Mouse (Mus musculus) embryonic facial prominence, embryonic 13.5 days (tissue): ENCODE measurements at regions not wholly inside any gene's neighbourhood (a gene's known extent, or its start where the extent isn't known, plus 50 kb on each side); places are given as distances from the start of the nearest gene placed in this dataset.

Experiments
- ATAC-seq: fragments of 200-750 bp; cut with Nextera tagmentation; 2 replicates; pipeline ENCODE4 v1.8.0; 2017; ENCODE audit warnings: low read depth; ENCODE audit not compliant: insufficient number of reproducible peaks, insufficient read depth, low FRiP score, low TSS enrichment
- H3K27ac ChIP-seq: fragments of 300-500 bp; sonication (generic); 2 replicates; pipeline ENCODE4 v1.5.1; 2015; ENCODE audit warnings: moderate library complexity, mild to moderate bottlenecking, inconsistent platforms
- H3K27me3 ChIP-seq: fragments of 300-500 bp; sonication (generic); 2 replicates; pipeline ENCODE4 v1.6.1; 2015; ENCODE audit warnings: mild to moderate bottlenecking, inconsistent platforms
- H3K36me3 ChIP-seq: fragments of 300-500 bp; sonication (generic); 2 replicates; pipeline ENCODE4 v1.6.1; 2015; ENCODE audit warnings: mild to moderate bottlenecking, inconsistent platforms
- H3K4me1 ChIP-seq: fragments of 300-500 bp; sonication (generic); 2 replicates; pipeline ENCODE4 v1.6.1; 2015; ENCODE audit warnings: inconsistent platforms
- H3K4me2 ChIP-seq: fragments of 300-500 bp; sonication (generic); 2 replicates; pipeline ENCODE4 v1.6.1; 2015; ENCODE audit warnings: moderate library complexity, mild to moderate bottlenecking, inconsistent platforms
- H3K4me3 ChIP-seq: fragments of 300-500 bp; sonication (generic); 2 replicates; pipeline ENCODE4 v1.5.1; 2015; ENCODE audit warnings: mild to moderate bottlenecking, inconsistent platforms
- H3K9ac ChIP-seq: fragments of 300-500 bp; sonication (generic); 2 replicates; pipeline ENCODE4 v1.6.1; 2015; ENCODE audit warnings: mild to moderate bottlenecking, inconsistent platforms
- H3K9me3 ChIP-seq: fragments of 300-500 bp; sonication (generic); 2 replicates; pipeline ENCODE4 v1.6.1; 2016; ENCODE audit warnings: inconsistent platforms
- WGBS: fragments of 180-500 bp; shearing (Covaris S2); methylation state at CpG from one replicate; pipeline ENCODE4 v1.1.7; 2015; ENCODE audit warnings: mixed read lengths; 5-methylcytosine and 5-hydroxymethylcytosine counted together

DNA sequence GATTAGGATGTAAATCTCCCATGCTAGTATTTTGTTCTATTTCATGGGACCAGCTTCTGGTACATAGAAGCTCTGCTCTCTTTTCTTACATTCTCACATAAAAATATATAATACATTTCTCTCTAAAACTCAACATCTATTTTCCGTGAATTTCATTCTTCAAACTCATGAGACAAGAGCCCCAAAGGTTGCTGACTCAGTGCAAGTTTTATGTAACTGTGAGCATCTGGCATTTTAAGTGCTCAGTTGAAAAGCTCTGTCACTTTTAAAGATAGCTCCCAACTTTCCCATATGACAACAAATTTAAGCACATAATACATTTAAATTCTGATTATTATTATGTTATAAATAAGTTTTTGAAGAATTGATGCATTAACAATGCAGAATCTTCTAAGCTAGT lies 268.5 kb downstream of the AW209491 start:
- Histone ChIP-seq H3K27me3 (no peaks in the 10 kb centered on the region), H3K27ac (no peak overlapping the region), H3K9me3 (no peaks in the 10 kb centered on the region), H3K9ac (no peak overlapping the region), H3K4me3 (no peak overlapping the region), H3K36me3 (no peaks in the 10 kb centered on the region), H3K4me2 (no peak overlapping the region), H3K4me1 (no peaks in the 10 kb centered on the region)
- ATAC-seq, result no peak
- 69% methylated on average over 1 of the region's 1 CpGs for whole genome bisulfite sequencing

DNA sequence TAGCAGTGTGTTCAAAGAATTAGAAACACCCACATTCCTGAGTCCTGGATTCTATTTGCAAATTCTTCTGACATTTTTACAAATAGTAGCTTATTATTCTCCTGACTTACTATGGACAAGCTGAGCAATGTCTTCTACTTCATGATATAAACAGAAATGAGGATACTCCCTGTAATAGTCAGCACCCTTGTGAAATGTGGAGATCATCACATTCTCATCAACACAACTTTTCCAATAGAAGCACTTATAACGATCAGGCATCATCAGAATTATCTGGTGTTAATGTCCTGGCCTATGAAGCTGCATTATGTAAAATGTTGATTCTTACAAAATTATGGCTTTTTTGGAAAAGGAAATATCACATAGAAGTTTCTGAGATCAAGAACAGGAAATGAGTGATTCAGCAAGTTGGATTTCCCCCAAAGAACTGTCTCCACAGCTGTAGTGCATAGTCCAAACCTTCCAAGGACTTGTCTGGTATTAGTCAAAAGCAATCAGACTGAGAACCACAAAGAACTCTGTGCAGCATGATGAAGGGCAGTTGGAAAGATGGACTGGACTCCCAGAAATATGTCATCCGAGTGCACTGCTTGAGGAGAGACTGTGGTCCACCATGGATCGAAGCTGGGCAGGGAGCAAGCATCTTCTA lies 300.3 kb downstream of the AW209491 start:
- ATAC-seq, result no peak
- Histone ChIP-seq H3K4me2 (no peak overlapping the region), H3K4me1 (no peaks in the 10 kb centered on the region), H3K36me3 (no peaks in the 10 kb centered on the region), H3K27ac (no peak overlapping the region), H3K27me3 (no peaks in the 10 kb centered on the region), H3K9me3 (no peaks in the 10 kb centered on the region), H3K9ac (no peak overlapping the region), H3K4me3 (no peak overlapping the region)
- 90% methylated on average over 3 of the region's 3 CpGs for WGBS

GRCm38 (mm10) chr13:14966187-14966726 lies 336.3 kb downstream of the AW209491 start:
- Histone ChIP-seq H3K4me3 (no peak overlapping the region), H3K9me3 (no peaks in the 10 kb centered on the region), H3K9ac (no peak overlapping the region), H3K4me2 (no peak overlapping the region), H3K36me3 (no peaks in the 10 kb centered on the region), H3K4me1 (no peaks in the 10 kb centered on the region), H3K27ac (no peak overlapping the region), H3K27me3 (no peaks in the 10 kb centered on the region)
- no peak for ATAC-seq
- WGBS, result 67% methylated on average over 1 of the region's 1 CpGs

DNA sequence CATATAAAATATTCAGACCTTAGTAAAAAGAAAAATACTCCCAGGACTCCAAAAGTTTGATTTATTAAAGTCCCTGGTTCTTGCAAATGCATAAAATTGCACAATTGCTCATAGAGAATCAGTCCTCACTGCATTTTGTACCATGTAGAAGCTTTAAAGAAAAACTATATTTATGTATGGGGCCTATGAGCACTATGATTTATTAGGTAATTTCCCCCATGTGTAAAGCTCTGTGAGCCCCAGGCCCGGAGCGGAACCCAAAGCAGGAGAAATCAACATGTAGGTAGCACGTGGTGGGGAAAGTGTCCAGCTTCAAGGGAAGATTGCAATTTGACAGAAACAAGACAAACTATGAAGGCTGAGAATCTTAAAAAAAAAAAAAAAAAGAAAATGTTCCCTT lies 372.7 kb downstream of the AW209491 start:
- no peak overlapping the region for H3K4me3 ChIP-seq
- H3K4me1 ChIP-seq, result no peaks in the 10 kb centered on the region
- H3K27ac ChIP-seq, result no peak overlapping the region
- H3K9ac ChIP-seq, result no peak overlapping the region
- no peaks in the 10 kb centered on the region for H3K36me3 ChIP-seq
- ATAC-seq, result no peak
- WGBS, result 72% methylated on average over 3 of the region's 3 CpGs
- H3K27me3 ChIP-seq, result no peaks in the 10 kb centered on the region
- no peaks in the 10 kb centered on the region for H3K9me3 ChIP-seq
- H3K4me2 ChIP-seq, result no peak overlapping the region

DNA sequence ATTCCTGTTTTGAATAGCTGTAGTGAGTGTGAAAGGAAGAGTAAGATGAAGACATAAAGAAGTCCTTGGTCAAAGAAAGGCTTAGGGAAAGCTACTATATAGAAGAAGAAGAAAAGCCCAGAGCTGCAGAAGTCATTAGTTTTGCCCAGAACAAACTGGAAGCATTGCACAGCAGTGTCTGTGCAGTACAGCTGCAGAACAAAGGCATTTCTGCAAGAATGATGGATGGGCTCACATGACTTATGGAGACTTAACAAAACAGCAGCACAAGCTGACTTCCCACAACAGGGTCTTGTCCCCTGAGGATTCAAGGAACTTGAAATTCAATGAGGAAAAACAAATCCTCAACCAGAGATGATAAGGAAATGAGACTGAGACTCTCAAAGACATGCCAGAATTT lies 381.7 kb downstream of the AW209491 start:
- no peaks in the 10 kb centered on the region for H3K4me1 ChIP-seq
- ATAC-seq, result no peak
- no peak overlapping the region for H3K4me3 ChIP-seq
- no peaks in the 10 kb centered on the region for H3K27me3 ChIP-seq
- H3K27ac ChIP-seq, result no peak overlapping the region
- H3K36me3 ChIP-seq, result no peaks in the 10 kb centered on the region
- no peaks in the 10 kb centered on the region for H3K9me3 ChIP-seq
- H3K9ac ChIP-seq, result no peak overlapping the region
- no peak overlapping the region for H3K4me2 ChIP-seq

GRCm38 (mm10) chr13:15018811-15019745 lies 389.1 kb downstream of the AW209491 start:
- H3K9me3 ChIP-seq, result no peaks in the 10 kb centered on the region
- 52% methylated on average over 16 of the region's 16 CpGs for WGBS
- H3K4me3 ChIP-seq, result no peak overlapping the region
- no peak for ATAC-seq
- H3K9ac ChIP-seq, result no peak overlapping the region
- H3K4me1 ChIP-seq, result 0 out of 2 replicates have a peak, but pooled peaks cover 4% of the 10 kb centered on the region
- no peaks in the 10 kb centered on the region for H3K36me3 ChIP-seq
- no peaks in the 10 kb centered on the region for H3K27me3 ChIP-seq
- no peak overlapping the region for H3K4me2 ChIP-seq
- H3K27ac ChIP-seq, result no peak overlapping the region

DNA sequence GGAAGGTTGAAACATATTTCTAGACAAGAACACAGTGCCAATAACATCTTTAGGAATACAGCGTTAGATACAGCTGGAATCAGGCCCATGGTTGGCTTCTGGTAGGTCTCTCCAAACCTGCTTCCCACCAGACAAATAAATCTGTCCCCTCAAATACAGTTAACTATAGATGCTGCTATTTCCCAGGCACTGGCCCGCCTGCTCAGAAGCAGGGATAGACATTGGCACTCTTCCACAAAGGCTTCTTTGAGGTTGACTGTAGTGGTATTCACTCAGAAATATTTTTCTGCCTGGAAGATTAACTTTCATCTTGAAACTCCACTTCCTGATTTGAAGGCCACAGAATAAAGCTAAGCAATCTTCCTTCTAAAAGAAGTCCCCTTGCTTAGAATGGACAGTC lies 396.6 kb downstream of the AW209491 start:
- WGBS, result 73% methylated on average over 2 of the region's 2 CpGs

GRCm38 (mm10) chr13:15052667-15053375 lies 410.2 kb upstream of the Gli3 start:
- WGBS, result 12% methylated on average over 4 of the region's 4 CpGs
- Histone ChIP-seq H3K27ac (peak overlapping the region; percentile 55), H3K4me1 (peaks cover 11% of the 10 kb centered on the region), H3K4me3 (no peak overlapping the region), H3K9me3 (no peaks in the 10 kb centered on the region), H3K27me3 (no peaks in the 10 kb centered on the region), H3K36me3 (no peaks in the 10 kb centered on the region), H3K9ac (no peak overlapping the region), H3K4me2 (peak overlapping the region; percentile 9; the same call in 1 of the 2 replicates)
- peak; percentile 80; the same call in 1 of the 2 replicates for ATAC-seq

More for the DNA sequence above, 396.6 kb downstream of the AW209491 start:
- H3K4me3 ChIP-seq, result no peak overlapping the region
- no peaks in the 10 kb centered on the region for H3K36me3 ChIP-seq
- H3K9me3 ChIP-seq, result no peaks in the 10 kb centered on the region
- no peak for ATAC-seq
- 0 out of 2 replicates have a peak, but pooled peaks cover 4% of the 10 kb centered on the region for H3K4me1 ChIP-seq
- no peak overlapping the region for H3K4me2 ChIP-seq
- no peak overlapping the region for H3K9ac ChIP-seq
- H3K27me3 ChIP-seq, result no peaks in the 10 kb centered on the region
- no peak overlapping the region for H3K27ac ChIP-seq

GRCm38 (mm10) chr13:15054705-15055104 lies 408.3 kb upstream of the Gli3 start:
- Histone ChIP-seq H3K9me3 (no peaks in the 10 kb centered on the region), H3K4me2 (no peak overlapping the region), H3K36me3 (no peaks in the 10 kb centered on the region), H3K9ac (no peak overlapping the region), H3K27ac (no peak overlapping the region), H3K4me3 (no peak overlapping the region), H3K4me1 (peaks cover 11% of the 10 kb centered on the region), H3K27me3 (no peaks in the 10 kb centered on the region)
- 79% methylated on average over 3 of the region's 3 CpGs for WGBS
- no peak for ATAC-seq

DNA sequence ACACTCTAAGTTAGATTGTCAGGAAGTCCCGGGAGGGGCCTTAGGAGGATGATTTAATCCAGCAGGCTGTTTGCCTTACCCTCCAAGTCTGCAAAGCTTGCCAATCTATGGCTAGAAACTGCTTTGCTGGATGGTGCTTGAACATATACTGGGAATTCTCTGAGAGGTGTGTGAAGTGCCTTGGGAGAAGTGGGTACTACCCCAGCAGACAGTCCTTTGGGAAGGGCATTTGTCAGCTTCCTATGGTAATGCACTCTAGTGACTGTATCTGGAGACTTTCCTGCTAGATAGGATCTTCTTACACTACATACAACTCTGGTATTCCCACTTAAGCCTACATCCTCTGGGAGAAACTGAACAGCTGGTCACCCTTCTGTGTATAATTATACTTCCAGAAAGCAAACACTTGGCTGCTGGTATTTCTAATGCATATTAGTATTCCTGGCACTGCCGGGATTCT lies 384.4 kb upstream of the Gli3 start:
- no peak for ATAC-seq

DNA sequence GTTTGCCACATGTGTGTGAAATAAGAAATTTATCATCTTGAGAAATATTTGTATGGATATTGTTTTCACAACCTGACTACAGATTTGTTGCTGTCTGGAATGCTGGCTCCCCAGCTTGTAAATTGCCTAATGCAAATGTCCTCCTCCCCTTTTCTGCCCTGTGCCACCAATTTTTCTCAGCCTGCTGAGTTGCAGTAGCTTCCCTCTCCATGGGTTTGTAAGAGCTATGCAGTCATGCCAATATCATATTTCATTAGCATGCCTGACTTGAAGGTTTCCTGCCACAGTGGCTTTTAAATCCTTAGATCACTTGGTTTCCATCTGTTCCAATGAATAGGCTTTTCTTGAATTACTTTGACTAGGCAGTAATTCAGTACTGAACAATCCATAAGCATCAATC lies 383.9 kb upstream of the Gli3 start:
- ATAC-seq, result no peak
- H3K4me3 ChIP-seq, result no peak overlapping the region
- no peaks in the 10 kb centered on the region for H3K27me3 ChIP-seq
- H3K9me3 ChIP-seq, result no peaks in the 10 kb centered on the region
- no peaks in the 10 kb centered on the region for H3K36me3 ChIP-seq
- H3K27ac ChIP-seq, result no peak overlapping the region
- H3K9ac ChIP-seq, result no peak overlapping the region
- no peak overlapping the region for H3K4me2 ChIP-seq
- peaks cover 8% of the 10 kb centered on the region; the same call in 1 of the 2 replicates for H3K4me1 ChIP-seq

More for the DNA sequence above, 384.4 kb upstream of the Gli3 start:
- 53% methylated on average over 2 of the region's 2 CpGs for WGBS
- H3K27me3 ChIP-seq, result no peaks in the 10 kb centered on the region
- peaks cover 8% of the 10 kb centered on the region; the same call in 1 of the 2 replicates for H3K4me1 ChIP-seq
- no peaks in the 10 kb centered on the region for H3K9me3 ChIP-seq
- no peaks in the 10 kb centered on the region for H3K36me3 ChIP-seq
- H3K9ac ChIP-seq, result no peak overlapping the region
- no peak overlapping the region for H3K4me2 ChIP-seq
- H3K27ac ChIP-seq, result no peak overlapping the region
- H3K4me3 ChIP-seq, result no peak overlapping the region
